Mouse (Mus musculus) forebrain, embryonic 13.5 days (tissue): ENCODE data around the gene Kif22. TPM values are rescaled to one million over a fixed set of nuclear protein-coding genes. Genes with fewer than 3 reads are reported as not detected.

Source experiments
- ATAC-seq: fragments of 200-750 bp; cut with Nextera tagmentation; 2 replicates; pipeline ENCODE4 v1.8.0; 2017
- H3K27ac ChIP-seq: fragments of 300-500 bp; sonication (generic); 2 replicates; pipeline ENCODE4 v1.5.1; 2015; ENCODE audit warnings: inconsistent platforms, mild to moderate bottlenecking, moderate library complexity
- H3K27me3 ChIP-seq: fragments of 300-500 bp; sonication (generic); 2 replicates; pipeline ENCODE4 v1.6.1; 2015; ENCODE audit warnings: mild to moderate bottlenecking, inconsistent platforms
- H3K36me3 ChIP-seq: fragments of 300-500 bp; sonication (generic); 2 replicates; pipeline ENCODE4 v1.6.1; 2015; ENCODE audit warnings: mild to moderate bottlenecking, inconsistent platforms; ENCODE audit not compliant: poor library complexity, severe bottlenecking
- H3K4me1 ChIP-seq: fragments of 300-500 bp; sonication (generic); 2 replicates; pipeline ENCODE4 v1.6.1; 2015; ENCODE audit warnings: inconsistent platforms
- H3K4me2 ChIP-seq: fragments of 300-500 bp; sonication (generic); 2 replicates; pipeline ENCODE4 v1.6.1; 2015; ENCODE audit warnings: inconsistent platforms, mild to moderate bottlenecking, moderate library complexity
- H3K4me3 ChIP-seq: fragments of 300-500 bp; sonication (generic); 2 replicates; pipeline ENCODE4 v1.5.1; 2015; ENCODE audit warnings: mild to moderate bottlenecking, inconsistent platforms
- H3K9ac ChIP-seq: fragments of 300-500 bp; sonication (generic); 2 replicates; pipeline ENCODE4 v1.6.1; 2015; ENCODE audit warnings: mild to moderate bottlenecking, inconsistent platforms
- H3K9me3 ChIP-seq: fragments of 300-500 bp; sonication (generic); replicated peaks from 2 replicates; pipeline ENCODE4 v1.6.1; 2016; ENCODE audit warnings: inconsistent platforms
- WGBS: fragments of 180-500 bp; shearing (Covaris S2); methylation state at CpG from one replicate; pipeline ENCODE4 v1.1.7; 2015; 5-methylcytosine and 5-hydroxymethylcytosine counted together
- microRNA-seq: library from miRNA; unstranded; fragments of <30 nt; microRNA quantifications from one replicate; pipeline ENCODE4, GENCODE M21; 2016
- polyA plus RNA-seq: library from polyadenylated mRNA; unstranded; fragments of >200 nt; fragmentation: Nextera tagmentation; extraction: Ambion mirVana; gene quantifications from 2 replicates; pipeline ENCODE4 v1.2.1, GENCODE M21; 2015

Gene Kif22
- polyA plus RNA-seq, 1 experiment from 2014 or later: 135 TPM

GRCm38 (mm10) chr7:126999568-126999967 lies 42.7 kb downstream of the Kif22 start:
- Histone ChIP-seq H3K4me3 (no peak overlapping the region), H3K27me3 (no peaks in the 10 kb centered on the region), H3K9me3 (0 out of 2 replicates have a peak, but pooled peaks cover 3% of the 10 kb centered on the region), H3K4me2 (no peak overlapping the region), H3K9ac (no peak overlapping the region), H3K27ac (no peak overlapping the region), H3K36me3 (no peaks in the 10 kb centered on the region), H3K4me1 (no peaks in the 10 kb centered on the region)
- ATAC-seq: no peak
- 86% methylated on average over 10 of the region's 10 CpGs for WGBS

DNA sequence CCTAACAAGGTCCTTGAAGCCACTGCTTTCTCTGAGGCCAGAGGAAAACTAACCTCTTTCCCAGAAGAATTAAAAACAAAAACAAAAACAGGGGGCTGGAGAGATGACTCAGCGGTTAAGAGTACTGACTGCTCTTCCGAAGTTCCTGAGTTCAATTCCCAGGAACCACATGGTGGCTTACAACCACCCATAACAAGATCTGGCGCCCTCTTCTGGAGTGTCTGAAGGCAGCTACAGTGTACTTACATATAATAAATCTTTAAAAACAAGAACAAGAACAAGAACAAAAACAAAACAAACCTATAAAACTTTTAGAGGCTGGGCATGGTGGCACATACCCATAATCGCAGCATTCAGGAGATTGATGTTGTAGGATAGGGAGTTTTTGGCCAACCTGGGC lies 45.8 kb downstream of the Kif22 start:
- no peaks in the 10 kb centered on the region for H3K36me3 ChIP-seq
- H3K9ac ChIP-seq: no peak overlapping the region
- no peak for ATAC-seq
- 84% methylated on average over 4 of the region's 4 CpGs for WGBS
- H3K4me3 ChIP-seq: no peak overlapping the region
- no peaks in the 10 kb centered on the region for H3K4me1 ChIP-seq
- no peak overlapping the region for H3K4me2 ChIP-seq
- H3K27ac ChIP-seq: no peak overlapping the region
- 0 out of 2 replicates have a peak, but pooled peaks cover 3% of the 10 kb centered on the region for H3K9me3 ChIP-seq
- H3K27me3 ChIP-seq: no peaks in the 10 kb centered on the region

GRCm38 (mm10) chr7:126988816-126989215 lies 53.5 kb downstream of the Kif22 start:
- Histone ChIP-seq H3K36me3 (no peaks in the 10 kb centered on the region), H3K9me3 (no peaks in the 10 kb centered on the region), H3K4me1 (no peaks in the 10 kb centered on the region), H3K9ac (no peak overlapping the region), H3K4me2 (no peak overlapping the region), H3K27me3 (no peaks in the 10 kb centered on the region), H3K4me3 (no peak overlapping the region), H3K27ac (no peak overlapping the region)
- WGBS: 70% methylated on average over 8 of the region's 8 CpGs
- ATAC-seq: no peak

- 39% methylated on average over 9 of the region's 9 CpGs for WGBS
- no peak overlapping the region for H3K27ac ChIP-seq
- no peak for ATAC-seq
Measured at GRCm38 (mm10) chr7:126986319-126986718, 56.0 kb downstream of the Kif22 start.

DNA sequence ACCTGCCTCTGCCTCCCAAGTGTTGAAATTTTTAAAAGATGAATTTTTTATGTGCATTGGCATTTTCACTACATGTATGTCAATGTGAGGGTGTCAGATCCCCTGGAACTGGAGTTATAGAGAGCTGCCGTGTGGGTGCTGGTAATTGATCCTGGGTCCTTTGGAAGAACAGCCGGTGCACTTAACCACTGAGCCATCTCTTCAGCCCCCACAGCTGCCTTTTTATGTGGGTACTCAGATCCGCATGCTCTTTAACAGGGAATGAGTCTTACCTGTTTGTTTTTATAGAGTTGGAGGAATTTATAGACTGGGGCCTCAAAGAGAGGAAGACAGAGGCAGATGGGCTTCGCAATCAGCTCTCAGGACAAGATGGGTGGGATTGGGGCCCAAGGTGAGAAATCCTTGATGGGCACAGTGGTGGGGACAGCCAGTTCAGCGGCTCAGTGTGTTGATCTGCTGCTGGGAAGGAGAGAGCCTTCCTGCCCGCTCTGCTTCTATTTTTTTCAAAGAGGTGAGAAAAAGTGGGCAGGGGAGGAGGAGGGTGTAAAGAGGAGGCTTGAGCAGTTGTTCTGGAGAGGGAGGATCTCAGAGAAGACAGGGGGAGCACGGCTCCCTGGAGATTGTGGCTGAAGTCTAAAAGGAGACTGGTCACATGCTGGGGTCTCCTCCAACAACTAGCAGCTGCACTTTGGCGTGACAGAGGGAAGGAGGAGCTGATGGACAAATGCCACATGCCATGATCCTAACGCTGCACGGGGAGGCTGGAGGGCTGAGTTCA lies 57.4 kb downstream of the Kif22 start:
- H3K9ac ChIP-seq: no peak overlapping the region
- no peak overlapping the region for H3K4me2 ChIP-seq
- H3K4me3 ChIP-seq: no peak overlapping the region
- no peaks in the 10 kb centered on the region for H3K9me3 ChIP-seq
- no peaks in the 10 kb centered on the region for H3K4me1 ChIP-seq
- ATAC-seq: no peak
- 68% methylated on average over 10 of the region's 10 CpGs for WGBS
- no peaks in the 10 kb centered on the region for H3K27me3 ChIP-seq
- H3K27ac ChIP-seq: no peak overlapping the region
- H3K36me3 ChIP-seq: peaks cover 14% of the 10 kb centered on the region

More at GRCm38 (mm10) chr7:126986319-126986718, 56.0 kb downstream of the Kif22 start:
- Histone ChIP-seq H3K4me3 (no peak overlapping the region), H3K36me3 (peaks cover under 1% of the 10 kb centered on the region; the same call in 1 of the 2 replicates), H3K9ac (no peak overlapping the region), H3K9me3 (no peaks in the 10 kb centered on the region), H3K4me1 (no peaks in the 10 kb centered on the region), H3K4me2 (no peak overlapping the region), H3K27me3 (no peaks in the 10 kb centered on the region)

DNA sequence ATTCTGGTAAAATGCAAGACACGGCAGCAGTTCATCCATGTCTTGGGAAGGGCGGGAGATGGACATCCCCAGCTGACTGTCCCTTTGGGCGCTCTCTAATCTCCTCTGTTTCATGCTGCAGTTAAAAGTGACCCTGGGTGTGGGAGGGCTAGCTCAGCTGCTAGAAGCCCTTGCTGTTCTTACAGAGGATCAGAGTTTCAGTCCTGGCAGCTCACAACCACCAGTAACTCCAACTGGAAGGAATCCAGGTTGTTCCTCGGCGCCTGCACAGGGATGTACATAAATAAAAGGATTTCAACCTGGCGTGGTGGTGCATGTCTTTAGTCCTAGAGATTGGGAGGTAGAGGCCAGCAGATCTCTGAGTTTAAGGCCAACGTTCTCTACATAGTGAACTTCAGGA lies 59.2 kb downstream of the Kif22 start:
- no peak for ATAC-seq
- Histone ChIP-seq H3K9ac (no peak overlapping the region), H3K27me3 (no peaks in the 10 kb centered on the region), H3K4me2 (no peak overlapping the region), H3K27ac (no peak overlapping the region), H3K4me3 (no peak overlapping the region), H3K4me1 (no peaks in the 10 kb centered on the region), H3K36me3 (peaks cover 31% of the 10 kb centered on the region), H3K9me3 (no peaks in the 10 kb centered on the region)
- 80% methylated on average over 7 of the region's 7 CpGs for WGBS

DNA sequence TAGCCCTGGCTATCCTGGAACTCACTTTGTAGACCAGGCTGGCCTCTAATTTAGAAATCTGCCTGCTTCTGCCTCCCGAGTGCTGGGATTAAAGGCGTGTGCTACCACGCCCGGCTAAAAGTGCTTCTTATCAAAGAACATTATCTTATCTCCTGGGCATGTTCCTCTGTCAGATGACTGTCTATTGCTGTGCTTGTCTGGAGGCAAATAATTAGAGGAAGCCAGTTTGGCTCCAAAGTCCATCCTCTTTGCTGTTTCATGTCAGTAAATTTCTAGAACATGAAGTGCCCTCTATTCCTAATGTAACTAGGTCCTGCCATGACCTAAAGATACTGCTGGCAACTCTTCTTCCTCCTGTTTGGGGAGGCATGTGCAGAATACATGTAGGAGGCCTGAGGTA lies 60.2 kb downstream of the Kif22 start:
- WGBS: 87% methylated on average over 4 of the region's 4 CpGs
- H3K27ac ChIP-seq: no peak overlapping the region
- no peaks in the 10 kb centered on the region for H3K27me3 ChIP-seq
- no peak overlapping the region for H3K4me3 ChIP-seq
- H3K4me1 ChIP-seq: peaks cover 5% of the 10 kb centered on the region
- H3K9ac ChIP-seq: no peak overlapping the region
- H3K36me3 ChIP-seq: peaks cover 34% of the 10 kb centered on the region
- H3K9me3 ChIP-seq: no peaks in the 10 kb centered on the region
- ATAC-seq: no peak
- H3K4me2 ChIP-seq: no peak overlapping the region

DNA sequence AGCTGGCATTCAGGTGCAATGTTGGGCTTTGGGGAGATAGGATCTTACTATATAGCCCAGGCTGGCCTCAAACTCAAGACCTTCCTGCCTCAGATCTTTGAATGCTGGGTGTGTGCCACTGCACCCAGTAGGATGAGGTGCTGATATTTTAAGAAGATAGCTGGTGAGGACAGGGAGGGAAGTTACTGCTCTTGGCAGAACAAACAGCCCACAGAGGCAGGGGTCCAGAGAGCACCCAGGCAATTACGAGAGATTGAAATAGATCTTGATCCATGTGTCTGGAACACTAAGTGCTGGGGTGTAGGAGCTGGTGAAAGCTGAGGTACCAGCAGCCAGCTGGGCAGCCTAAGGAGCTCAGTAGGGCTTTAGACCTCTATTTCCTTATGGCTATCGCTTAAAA lies 60.7 kb downstream of the Kif22 start:
- no peak overlapping the region for H3K4me2 ChIP-seq
- H3K4me1 ChIP-seq: peaks cover 7% of the 10 kb centered on the region
- no peaks in the 10 kb centered on the region for H3K27me3 ChIP-seq
- no peak overlapping the region for H3K4me3 ChIP-seq
- H3K27ac ChIP-seq: no peak overlapping the region
- no peak for ATAC-seq
- 97% methylated on average over 2 of the region's 2 CpGs for WGBS
- H3K9me3 ChIP-seq: no peaks in the 10 kb centered on the region
- no peak overlapping the region for H3K9ac ChIP-seq
- H3K36me3 ChIP-seq: peaks cover 34% of the 10 kb centered on the region

DNA sequence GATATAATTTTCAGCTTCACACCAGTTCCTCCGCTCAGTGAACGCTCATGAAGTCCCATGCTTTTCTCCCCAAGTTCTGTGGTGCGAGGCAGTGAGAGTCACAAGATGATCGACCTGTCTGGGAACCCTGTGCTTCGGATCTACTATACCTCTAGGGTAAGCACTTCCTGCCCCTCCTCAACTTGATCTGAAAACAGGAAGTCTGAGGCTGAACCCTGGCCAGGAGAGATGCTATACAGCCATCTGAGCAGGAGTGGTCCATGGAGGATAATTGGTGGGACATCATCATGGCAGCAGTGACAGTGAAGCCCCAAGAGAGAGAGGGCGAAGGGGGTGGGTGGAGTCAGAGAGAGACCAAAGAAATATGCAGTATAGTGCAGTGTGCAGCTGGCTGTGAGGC lies 63.4 kb downstream of the Kif22 start:
- no peak overlapping the region for H3K9ac ChIP-seq
- no peak overlapping the region for H3K4me2 ChIP-seq
- H3K9me3 ChIP-seq: no peaks in the 10 kb centered on the region
- H3K27me3 ChIP-seq: no peaks in the 10 kb centered on the region
- 98% methylated on average over 6 of the region's 6 CpGs for WGBS
- no peak overlapping the region for H3K27ac ChIP-seq
- peaks cover 12% of the 10 kb centered on the region for H3K4me1 ChIP-seq
- peaks cover 34% of the 10 kb centered on the region for H3K36me3 ChIP-seq
- no peak for ATAC-seq
- no peak overlapping the region for H3K4me3 ChIP-seq

Small RNAs within 50 kb of the gene (microRNA-seq; reads per million reads assigned to microRNA genes)
- not detected for gene Gm44343

Other genes starting within 250 kb of the Kif22 start
- 246 and 258 TPM in 2 replicates for gene Ppp4c, start 250.0 kb downstream of the Kif22 start, polyA plus RNA-seq
- gene Fam57b, start 244.8 kb downstream of the Kif22 start, polyA plus RNA-seq: 27.0 and 30.0 TPM in 2 replicates
- gene 4930451I11Rik, start 210.8 kb downstream of the Kif22 start, polyA plus RNA-seq: not detected in 2 replicates
- 4.1 and 4.2 TPM in 2 replicates for gene Doc2a, start 195.1 kb downstream of the Kif22 start, polyA plus RNA-seq
- gene Hirip3, start 180.5 kb downstream of the Kif22 start, polyA plus RNA-seq: 47.7 and 49.1 TPM in 2 replicates
- 94.9 and 96.2 TPM in 2 replicates for gene Ino80e, start 180.1 kb downstream of the Kif22 start, polyA plus RNA-seq
- gene Taok2, start 157.8 kb downstream of the Kif22 start, polyA plus RNA-seq: 51.9 and 60.0 TPM in 2 replicates
- 30.5 and 35.3 TPM in 2 replicates for gene Tmem219, start 119.6 kb downstream of the Kif22 start, polyA plus RNA-seq
- 69.4 and 69.8 TPM in 2 replicates for gene Kctd13, start 113.6 kb downstream of the Kif22 start, polyA plus RNA-seq
- 2.5 and 5.1 TPM in 2 replicates for gene Asphd1, start 92.9 kb downstream of the Kif22 start, polyA plus RNA-seq
- 16.8 and 18.4 TPM in 2 replicates for gene Sez6l2, start 91.9 kb downstream of the Kif22 start, polyA plus RNA-seq
- gene Cdipt, start 66.6 kb downstream of the Kif22 start, polyA plus RNA-seq: 82.9 and 95.8 TPM in 2 replicates
- gene Cdiptos, start 66.4 kb downstream of the Kif22 start, polyA plus RNA-seq: 0.42 and 1.2 TPM in 2 replicates
- gene Mvp, start 27.9 kb downstream of the Kif22 start, polyA plus RNA-seq: 2.5 and 3.2 TPM in 2 replicates
- 0.65 and 1.0 TPM in 2 replicates for gene Pagr1b, start 26.0 kb downstream of the Kif22 start, polyA plus RNA-seq
- gene Pagr1a, start 25.1 kb downstream of the Kif22 start, polyA plus RNA-seq: 41.7 and 74.5 TPM in 2 replicates
- gene Gm42742, start 21.4 kb downstream of the Kif22 start, polyA plus RNA-seq: 41.1 and 88.0 TPM in 2 replicates
- 6.8 and 8.3 TPM in 2 replicates for gene Prrt2, start 21.3 kb downstream of the Kif22 start, polyA plus RNA-seq
- gene Maz, start 15.4 kb downstream of the Kif22 start, polyA plus RNA-seq: 63.9 and 65.8 TPM in 2 replicates
- gene Zg16, start 44.9 kb upstream of the Kif22 start, polyA plus RNA-seq: not detected in 2 replicates
- 0.91 and 1.0 TPM in 2 replicates for gene AI467606, start 48.9 kb upstream of the Kif22 start, polyA plus RNA-seq
- gene Qprt, start 79.8 kb upstream of the Kif22 start, polyA plus RNA-seq: 0.67 and 0.96 TPM in 2 replicates
- gene Spn, start 95.4 kb upstream of the Kif22 start, polyA plus RNA-seq: 0.08 TPM in 1 of 2 replicates, not detected in the other
- gene Cd2bp2, start 153.6 kb upstream of the Kif22 start, polyA plus RNA-seq: 89.0 and 98.7 TPM in 2 replicates
- 24.9 and 27.3 TPM in 2 replicates for gene Tbc1d10b, start 166.0 kb upstream of the Kif22 start, polyA plus RNA-seq
- 9.0 and 9.8 TPM in 2 replicates for gene Mylpf, start 166.4 kb upstream of the Kif22 start, polyA plus RNA-seq
- 68.9 and 73.1 TPM in 2 replicates for gene Zfp553, start 190.6 kb upstream of the Kif22 start, polyA plus RNA-seq
- 31.8 and 33.4 TPM in 2 replicates for gene Sept1, start 190.7 kb upstream of the Kif22 start, polyA plus RNA-seq
- gene Zfp771, start 201.8 kb upstream of the Kif22 start, polyA plus RNA-seq: 53.9 and 54.2 TPM in 2 replicates
- gene Dctpp1, start 218.2 kb upstream of the Kif22 start, polyA plus RNA-seq: 224 and 229 TPM in 2 replicates
- 51.1 and 53.2 TPM in 2 replicates for gene Sephs2, start 231.6 kb upstream of the Kif22 start, polyA plus RNA-seq